Mouse (Mus musculus): ENCODE results near the gene 1700034J05Rik. TPM values are rescaled to one million over a fixed set of nuclear protein-coding genes. Genes with fewer than 3 reads are reported as not detected.
A peak's percentile ranks its signal among the peaks of the same experiment; 100 is the strongest.

Gene 1700034J05Rik
- polyA plus RNA-seq, 1 experiment from 2014 or later = not detected

- POLR2A ChIA-PET = no interaction called here
Observed at GRCm38 (mm10) chr6:146955475-146955874, 1.3 kb upstream of the 1700034J05Rik start.

DNA sequence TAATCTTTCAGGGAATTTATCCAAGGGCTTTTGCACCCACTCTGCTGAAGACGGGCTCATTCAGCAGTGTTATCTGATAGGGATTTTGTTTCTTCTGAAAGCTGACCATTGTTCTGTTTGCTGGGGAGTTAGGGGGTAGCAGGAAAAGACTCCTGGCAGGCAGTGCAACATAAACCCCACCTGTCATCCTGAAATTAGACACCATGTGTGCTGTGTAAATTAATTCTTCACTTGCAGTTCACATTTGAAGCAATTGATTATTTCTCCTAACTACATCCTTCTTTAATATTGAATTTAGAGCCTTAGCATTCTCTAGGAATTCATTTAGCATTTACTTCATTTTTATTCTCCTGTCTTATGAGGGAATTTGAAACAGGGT lies 3.8 kb downstream of the 1700034J05Rik start:
- ATAC-seq = no peak
- ChIA-PET CTCF (interaction anchor here (0.9 to 1.2 kb wide), 3 partner anchors 12 to 117 kb away, joined by 3 to 4 read pairs (median 3); partner anchors contain the start of gene Ppfibp1), POLR2A (no interaction called here)
- no peak for DNase-seq (ENCODE audit: low read depth, low spot score)
- TF ChIP-seq CTCF (IDR thresholded peaks at IDR 0.05) = no peak
- no peaks in the 10 kb centered on the region for H3K27me3 ChIP-seq
- in situ Hi-C loops (cut with MboI; ENCODE audit: low pct_unique_long_range_greater_than_20kb) = loop anchor here (5.0 kb wide), 1 partner anchor 68 kb away; no protein-coding TSS in a partner anchor

More at GRCm38 (mm10) chr6:146955475-146955874, 1.3 kb upstream of the 1700034J05Rik start:
- in situ Hi-C loops (cut with MboI; ENCODE audit: low pct_unique_long_range_greater_than_20kb) = no loop called here
- ATAC-seq (no peak), DNase-seq (ENCODE audit: low read depth, low spot score) (no peak)
- no peaks in the 10 kb centered on the region for H3K27me3 ChIP-seq
- CTCF ChIA-PET = interaction anchor here (1.8 kb wide), 1 partner anchor 17 kb away, joined by 6 read pairs; no protein-coding TSS in a partner anchor
- no peak for TF ChIP-seq CTCF (IDR thresholded peaks at IDR 0.05)

GRCm38 (mm10) chr6:146949682-146950453 lies 4.4 kb downstream of the 1700034J05Rik start:
- TF ChIP-seq CTCF (IDR thresholded peaks at IDR 0.05) = no peak
- DNase-seq (ENCODE audit: low read depth, low spot score) (no peak), ATAC-seq (no peak)
- in situ Hi-C loops (cut with MboI; ENCODE audit: low pct_unique_long_range_greater_than_20kb) = loop anchor here (5.0 kb wide), 1 partner anchor 68 kb away; no protein-coding TSS in a partner anchor
- ChIA-PET POLR2A (no interaction called here), CTCF (interaction anchor here (0.6 to 1.4 kb wide), 2 partner anchors 11 to 21 kb away, joined by 3 to 4 read pairs; no protein-coding TSS in a partner anchor)
- no peaks in the 10 kb centered on the region for H3K27me3 ChIP-seq

DNA sequence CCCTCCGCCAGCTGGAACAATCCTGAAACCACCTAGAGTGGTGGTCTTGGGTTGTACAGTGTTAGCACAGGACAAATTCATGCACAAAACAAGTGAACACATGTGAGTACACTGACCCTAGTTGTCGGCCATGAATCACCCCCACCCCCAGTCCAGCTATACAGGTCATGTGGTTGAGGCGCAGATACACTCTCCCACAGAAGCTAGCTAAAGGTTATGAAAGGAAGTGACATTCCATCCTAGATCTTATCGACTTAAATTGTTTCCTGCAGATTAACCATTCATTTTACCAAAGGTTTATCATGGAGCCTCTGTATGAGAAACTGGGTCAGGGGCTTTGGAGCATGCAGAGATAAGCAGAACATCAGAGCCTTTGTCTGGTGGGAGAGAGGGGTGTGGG lies 7.0 kb downstream of the 1700034J05Rik start:
- ChIA-PET CTCF (interaction anchor here (0.7 to 1.3 kb wide), 2 partner anchors 10 to 38 kb away, joined by 3 read pairs; no protein-coding TSS in a partner anchor), POLR2A (interaction anchor here (0.8 kb wide), 2 partner anchors 13 to 22 kb away, joined by 3 to 4 read pairs; no protein-coding TSS in a partner anchor)
- DNase-seq (ENCODE audit: low read depth, low spot score) = no peak
- in situ Hi-C loops (cut with MboI; ENCODE audit: low pct_unique_long_range_greater_than_20kb) = no loop called here
- H3K27me3 ChIP-seq = no peaks in the 10 kb centered on the region
- TF ChIP-seq CTCF (IDR thresholded peaks at IDR 0.05) = no peak
- ATAC-seq = peak; percentile 15

DNA sequence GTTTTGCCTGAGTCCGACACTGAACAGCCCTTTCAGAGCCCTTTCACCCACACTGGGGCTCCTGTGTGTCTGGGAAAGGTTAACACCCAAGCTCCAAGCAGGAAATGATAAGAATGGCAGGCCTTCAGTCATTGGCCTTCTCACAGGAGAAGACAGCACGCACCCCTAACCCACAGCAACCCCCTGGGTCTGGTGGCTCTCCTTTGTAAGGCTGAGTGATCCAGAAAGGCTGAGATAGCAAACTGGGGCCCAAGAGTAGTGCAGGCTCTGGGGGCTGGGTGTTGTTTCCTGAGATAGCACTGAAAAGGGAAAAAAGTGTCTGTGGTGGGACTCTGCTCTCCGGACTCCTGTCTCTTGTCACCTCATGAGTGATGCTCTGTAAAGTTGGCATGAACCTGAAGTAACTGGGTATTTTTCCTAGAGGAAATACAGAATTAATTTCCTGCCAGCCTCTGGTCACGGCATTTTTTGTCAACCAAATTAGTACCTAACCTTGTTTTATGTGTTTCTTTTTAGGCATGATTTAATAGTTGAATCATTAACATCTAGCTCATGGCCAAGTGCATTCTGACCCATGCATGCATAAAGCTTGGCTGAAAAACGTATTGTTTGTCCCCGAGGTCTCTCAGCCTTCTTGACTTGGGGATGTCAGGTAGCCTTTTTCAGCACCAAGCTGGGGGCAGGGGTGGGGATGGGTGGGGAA lies 7.7 kb downstream of the 1700034J05Rik start:
- in situ Hi-C loops (cut with MboI; ENCODE audit: low pct_unique_long_range_greater_than_20kb) = no loop called here
- ChIA-PET CTCF (interaction anchor here (0.7 to 1.8 kb wide), 6 partner anchors 8 to 40 kb away, joined by 3 to 6 read pairs (median 3); no protein-coding TSS in a partner anchor), POLR2A (interaction anchor here (0.8 to 0.9 kb wide), 3 partner anchors 10 to 21 kb away, joined by 3 to 4 read pairs (median 3); no protein-coding TSS in a partner anchor)
- no peak for DNase-seq (ENCODE audit: low read depth, low spot score)
- ATAC-seq = peak; percentile 41
- no peak for TF ChIP-seq CTCF (IDR thresholded peaks at IDR 0.05)
- H3K27me3 ChIP-seq = no peaks in the 10 kb centered on the region

DNA sequence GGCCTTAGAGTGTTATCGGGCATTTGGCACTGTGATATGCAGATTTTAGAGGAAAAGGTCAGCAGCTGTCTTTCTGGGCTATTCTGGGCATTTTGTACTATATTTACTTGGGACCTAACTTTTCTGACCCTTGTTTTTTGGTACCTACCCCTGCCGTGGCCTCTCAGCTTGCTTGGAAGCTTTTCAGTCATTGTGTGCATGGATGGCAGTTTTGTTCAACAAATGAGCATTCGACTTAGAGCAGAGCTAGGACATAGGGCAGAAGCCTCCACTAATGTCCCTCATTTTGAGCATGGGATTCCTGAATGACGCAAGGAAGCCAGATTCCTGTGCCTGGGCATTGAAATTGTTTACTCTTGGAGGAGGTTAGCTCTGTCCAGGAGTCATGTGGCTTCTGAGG lies 9.4 kb downstream of the 1700034J05Rik start:
- no peak for DNase-seq (ENCODE audit: low read depth, low spot score)
- in situ Hi-C loops (cut with MboI; ENCODE audit: low pct_unique_long_range_greater_than_20kb) = no loop called here
- TF ChIP-seq CTCF (IDR thresholded peaks at IDR 0.05) = no peak
- ATAC-seq = no peak
- CTCF ChIA-PET = interaction anchor here (0.8 to 1.8 kb wide), 6 partner anchors 9 to 49 kb away, joined by 3 to 6 read pairs (median 4); no protein-coding TSS in a partner anchor
- POLR2A ChIA-PET = interaction anchor here (1.1 to 2.0 kb wide), 2 partner anchors 39 to 58 kb away, joined by 3 to 6 read pairs; no protein-coding TSS in a partner anchor
- no peaks in the 10 kb centered on the region for H3K27me3 ChIP-seq

GRCm38 (mm10) chr6:146944009-146944408 lies 10.2 kb downstream of the 1700034J05Rik start:
- in situ Hi-C loops (cut with MboI; ENCODE audit: low pct_unique_long_range_greater_than_20kb) = no loop called here
- ATAC-seq (no peak), DNase-seq (ENCODE audit: low read depth, low spot score) (no peak)
- no peak for TF ChIP-seq CTCF (IDR thresholded peaks at IDR 0.05)
- POLR2A ChIA-PET = interaction anchor here (2.0 kb wide), 1 partner anchor 58 kb away, joined by 6 read pairs; no protein-coding TSS in a partner anchor
- CTCF ChIA-PET = interaction anchor here (0.8 to 1.1 kb wide), 3 partner anchors 11 to 45 kb away, joined by 3 to 4 read pairs (median 3); no protein-coding TSS in a partner anchor
- H3K27me3 ChIP-seq = no peaks in the 10 kb centered on the region

DNA sequence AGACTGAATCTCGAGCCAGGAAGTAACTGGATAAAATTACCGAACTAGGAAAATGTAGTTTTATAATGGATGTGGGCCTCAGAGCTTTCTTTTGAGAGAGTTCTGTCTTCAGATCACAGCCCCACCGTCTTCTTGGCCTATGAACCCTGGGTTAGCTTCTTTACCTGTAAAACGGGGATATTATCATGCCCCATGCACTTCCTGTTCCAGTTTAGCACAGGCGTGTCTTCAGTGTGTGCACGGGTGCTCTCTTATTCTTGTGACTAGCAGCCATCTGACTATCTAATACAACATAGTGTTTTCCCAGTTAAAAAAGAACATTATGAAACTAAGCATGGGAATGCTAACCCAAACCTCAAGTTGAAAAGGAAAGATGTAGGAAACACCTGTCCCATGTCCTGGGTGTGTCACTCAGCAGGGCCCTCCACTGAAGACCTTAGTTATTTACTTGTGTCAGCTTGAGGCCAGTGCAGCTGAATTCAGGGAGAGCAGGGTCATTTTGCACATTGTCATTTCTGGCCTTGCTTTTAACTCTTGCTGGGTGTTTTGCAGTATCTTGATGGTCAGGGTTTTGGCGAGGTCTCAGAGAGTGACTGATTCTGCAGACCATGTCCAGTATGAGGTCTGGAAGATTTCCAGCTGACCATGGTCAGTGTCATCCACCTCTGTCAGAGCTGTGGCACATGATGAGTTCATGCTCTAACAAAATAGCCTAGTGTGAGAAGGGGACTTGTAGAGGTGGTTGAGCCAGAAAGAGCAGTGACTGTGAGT lies 12.5 kb downstream of the 1700034J05Rik start:
- no peak for ATAC-seq
- H3K27me3 ChIP-seq = no peaks in the 10 kb centered on the region
- TF ChIP-seq CTCF (IDR thresholded peaks at IDR 0.05) = no peak
- no peak for DNase-seq (ENCODE audit: low read depth, low spot score)
- CTCF ChIA-PET = no interaction called here
- in situ Hi-C loops (cut with MboI; ENCODE audit: low pct_unique_long_range_greater_than_20kb) = no loop called here
- POLR2A ChIA-PET = no interaction called here

DNA sequence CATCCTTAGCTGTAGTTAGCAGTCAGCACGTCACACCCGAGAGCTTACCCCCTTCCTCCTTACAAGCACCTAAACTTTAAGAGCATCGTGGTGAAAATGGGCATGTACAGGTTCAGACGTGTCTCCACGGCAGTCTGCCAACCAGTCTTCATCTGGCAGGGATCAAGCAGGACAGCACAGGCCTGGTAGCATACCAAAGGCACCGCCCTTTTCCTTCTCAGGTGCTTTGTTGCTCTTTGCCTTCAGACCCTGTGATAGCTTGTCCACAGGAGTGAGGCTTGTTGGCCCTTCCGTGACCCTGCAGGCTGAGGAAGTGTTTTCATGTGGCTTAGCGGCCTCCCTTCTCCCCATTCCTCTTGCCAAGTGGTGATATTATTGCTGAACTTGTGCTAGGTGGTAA lies 15.2 kb downstream of the 1700034J05Rik start:
- DNase-seq (ENCODE audit: low read depth, low spot score) (no peak), ATAC-seq (no peak)
- no peaks in the 10 kb centered on the region for H3K27me3 ChIP-seq
- CTCF ChIA-PET = interaction anchor here (0.7 to 1.8 kb wide), 8 partner anchors 7 to 105 kb away, joined by 3 to 6 read pairs (median 3); no protein-coding TSS in a partner anchor
- no peak for TF ChIP-seq CTCF (IDR thresholded peaks at IDR 0.05)
- in situ Hi-C loops (cut with MboI; ENCODE audit: low pct_unique_long_range_greater_than_20kb) = no loop called here
- POLR2A ChIA-PET = no interaction called here

Measured in Patski (cell line).